Mouse (Mus musculus) neutrophil, adult 83 days (primary cell): Measurements from ENCODE around the gene Hspd1. TPM values are rescaled to one million over a fixed set of nuclear protein-coding genes. Genes with fewer than 3 reads are reported as not detected.

Experiments used
- total RNA-seq, 2 experiments: library from RNA; stranded (reverse); gene quantifications; one replicate each; pipeline ENCODE4 v1.2.4; 2023

The Hspd1 gene
- total RNA-seq, result 10 to 100 TPM; 55.1 to 72.4 TPM

DNA sequence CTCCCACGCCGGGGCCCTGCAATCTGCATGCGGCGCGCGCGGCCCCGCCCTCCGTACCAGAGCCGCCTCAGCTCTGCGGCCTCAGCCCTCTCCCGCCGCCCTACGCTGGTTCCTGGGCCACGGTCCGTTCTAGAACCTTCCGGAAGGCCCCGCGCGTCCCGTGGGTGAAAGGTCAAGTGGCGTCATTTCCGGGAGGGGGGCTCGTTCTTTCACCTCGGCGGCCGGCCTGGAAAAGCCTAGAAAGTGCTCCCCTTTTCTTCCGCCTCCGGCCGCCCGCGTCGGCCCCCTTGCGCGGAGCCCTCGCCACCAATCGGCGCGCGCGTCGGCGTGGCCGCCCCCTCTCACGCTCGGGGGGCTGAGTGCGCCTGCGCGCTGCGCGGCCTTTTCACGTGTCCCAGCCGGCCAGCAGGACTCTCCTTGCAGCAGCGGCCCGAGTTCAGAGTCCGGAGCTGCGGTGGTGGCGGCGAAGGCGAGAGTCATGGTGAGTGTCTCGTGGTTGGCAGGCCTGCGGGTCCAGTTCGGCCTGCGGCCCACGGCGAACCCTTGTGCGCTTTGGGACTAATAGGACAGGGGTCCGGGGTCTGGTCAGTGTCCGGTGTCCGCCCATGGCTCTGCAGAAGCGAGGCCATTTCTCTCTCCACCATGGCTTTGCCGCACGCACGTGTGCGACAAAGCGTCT is at the start of gene Hspd1, which contains the start of gene Hspe1:
Gene Hspd1, minus strand, starts transcription at position 312 of the 679 bp plus-strand sequence.
Gene Hspe1, plus strand, starts transcription at position 201 of the 679 bp plus-strand sequence.

DNA sequence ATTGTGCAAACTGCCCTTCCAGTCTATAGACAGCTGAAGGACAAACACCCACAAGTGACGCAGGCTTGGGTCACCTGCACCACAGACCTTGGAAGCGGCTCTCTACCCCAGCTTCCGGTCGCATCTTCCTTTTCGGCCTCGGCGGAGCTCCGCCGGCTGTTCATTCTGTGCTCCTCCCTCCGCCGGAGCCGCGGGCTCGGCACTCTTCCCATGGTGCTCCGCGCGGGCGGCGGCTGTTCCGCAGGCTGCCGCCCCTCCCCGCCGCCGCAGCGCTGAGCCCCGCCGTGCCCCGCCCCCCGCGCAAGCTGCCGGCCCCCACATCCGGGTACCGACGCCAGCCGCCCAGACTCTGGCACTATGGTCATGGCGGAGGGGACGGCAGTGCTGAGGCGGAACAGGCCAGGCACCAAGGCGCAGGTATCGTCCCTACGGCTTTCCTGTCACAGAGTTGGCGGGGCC is 42.9 kb upstream of the Hspd1 start, which contains the start of gene Mob4:
Gene Mob4, plus strand, starts transcription at position 289 of the 459 bp plus-strand sequence.

DNA sequence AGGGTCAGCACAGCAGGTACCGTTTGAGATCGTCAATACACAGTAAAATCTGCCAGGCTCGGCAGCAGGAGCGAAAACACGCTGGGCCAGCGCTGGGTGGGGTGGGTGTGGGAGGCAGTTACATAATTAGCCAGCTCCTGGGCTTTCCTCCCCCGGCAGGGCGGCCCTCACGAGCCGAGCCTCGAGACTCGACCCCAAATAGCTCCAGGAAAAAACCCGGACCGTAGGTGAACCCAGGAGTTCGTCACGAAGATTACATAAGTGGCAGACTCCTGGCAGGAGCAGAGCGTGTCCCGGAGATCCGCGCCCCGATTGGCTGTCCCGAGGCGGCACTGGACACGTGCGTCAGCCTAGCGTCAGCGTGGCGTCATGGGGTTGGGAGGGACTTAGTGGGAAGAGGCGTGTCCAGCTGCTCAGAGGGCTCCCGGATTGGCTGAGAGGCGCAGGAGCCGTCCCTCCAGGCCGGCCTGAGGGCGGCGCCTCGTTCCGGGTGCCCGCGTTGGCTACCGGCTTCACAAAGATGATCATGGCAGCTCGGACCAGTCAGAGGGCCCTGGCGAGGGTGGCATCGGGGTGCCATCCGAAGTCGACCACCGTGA is 35.6 kb downstream of the Hspd1 start, which contains the start of gene Coq10b:
Gene Coq10b, plus strand, starts transcription at position 416 of the 599 bp plus-strand sequence.

Other genes starting within 250 kb of the Hspd1 start
- 100 to 1,000 TPM; 250 to 277 TPM for gene Ankrd44, start 161.9 kb downstream of the Hspd1 start, total RNA-seq
- 100 to 1,000 TPM; 194 to 205 TPM for gene Sf3b1, start 60.8 kb downstream of the Hspd1 start, total RNA-seq
- 10 to 100 TPM; 27.5 to 28.8 TPM for gene Coq10b, start 35.5 kb downstream of the Hspd1 start, total RNA-seq
- 10 to 100 TPM; 41.1 to 51.8 TPM for gene Hspe1, start 111 bp downstream of the Hspd1 start, total RNA-seq
- gene Mob4, start 43.0 kb upstream of the Hspd1 start, total RNA-seq, result 10 to 100 TPM; 34.7 to 37.9 TPM
- under 1 TPM; 0.64 to 0.97 TPM for gene Rftn2, start 138.5 kb upstream of the Hspd1 start, total RNA-seq
- gene Mars2, start 148.9 kb upstream of the Hspd1 start, total RNA-seq, result 1 to 10 TPM; 2.2 to 2.3 TPM